ENCODE assay signal across 24 mouse cellular contexts in genomic region chr19:6525023-6525422, GRCm38 (mm10). TPM values are rescaled to one million over a fixed set of nuclear protein-coding genes. Genes with fewer than 3 reads are reported as not detected.
"Had no signal": no experiment of that assay in that cellular context is flagged by ENCODE, and none has a peak within 500 bp of the region (broad histone marks: within the 10 kb centered on the region; RNA-seq: fewer than 3 reads in every experiment).

No protein-coding gene starts in this region.

- H3K27me3 ChIP-seq: midbrain, embryonic 12.5 days; neural tube, embryonic 12.5 days had no signal

- H3K9ac ChIP-seq: liver, embryonic 14.5 days; lung, embryonic 14.5 days; midbrain, embryonic 12.5 days; neural tube, embryonic 12.5 days had no signal

- H3K27ac ChIP-seq: liver, embryonic 14.5 days; midbrain, embryonic 10.5 days; midbrain, embryonic 12.5 days; neural tube, embryonic 12.5 days had no signal

- DNase-seq: lung, adult 18-20 months; lung, embryonic 14.5 days; lung, postnatal 10 days; lung, postnatal 4 days; midbrain, embryonic 14.5 days; retina, postnatal 1 day; right cerebral cortex, postnatal 14 days; right cerebral cortex, postnatal 4 days; spleen, adult 18-20 months; thymus, adult 18-20 months; thymus, postnatal 14 days; thymus, postnatal 36 days had no signal

- ATAC-seq: midbrain, embryonic 16.5 days had no signal

- H3K4me3 ChIP-seq: midbrain, embryonic 10.5 days; midbrain, embryonic 12.5 days; myocyte; neural tube, embryonic 12.5 days had no signal

- H3K9me3 ChIP-seq: midbrain, embryonic 10.5 days; midbrain, embryonic 12.5 days; neural tube, embryonic 12.5 days had no signal

- H3K4me2 ChIP-seq: lung, embryonic 14.5 days; midbrain, embryonic 12.5 days; neural tube, embryonic 12.5 days had no signal

RNA-seq across cellular contexts. Expression of gene Slc22a12, which starts 17.8 kb away (rescaled TPM):
- polyA plus RNA-seq: liver, embryonic 14.5 days; liver, embryonic 16.5 days; lung, embryonic 14.5 days; lung, embryonic 16.5 days; midbrain, embryonic 10.5 days; midbrain, embryonic 12.5 days; midbrain, embryonic 14.5 days; myocyte; neural tube, embryonic 12.5 days; small intestine, adult 2 months; stomach, embryonic 14.5 days; stomach, embryonic 16.5 days; thymus, postnatal 0 days had no signal
